Mouse (Mus musculus) adrenal gland, adult 2 months (tissue): ENCODE data around the gene Tnn. TPM values are rescaled to one million over a fixed set of nuclear protein-coding genes. Genes with fewer than 3 reads are reported as not detected.

Source experiments
- DNase-seq: peaks from one replicate; pipeline ENCODE4 v3.0.0; 2021
- polyA plus RNA-seq: library from polyadenylated mRNA; depleted of rRNA; stranded (reverse); fragments of >200 nt; gene quantifications from 2 replicates; pipeline ENCODE4 v1.2.3, GENCODE M21; 2012
- total RNA-seq, 2 experiments: library from RNA; stranded (reverse); gene quantifications; 2 replicates each; pipeline ENCODE4 v1.2.3; 2021

Gene Tnn
- total and polyA plus RNA-seq, 3 experiments: 0.17 to 0.20 TPM; not detected in 1

DNA sequence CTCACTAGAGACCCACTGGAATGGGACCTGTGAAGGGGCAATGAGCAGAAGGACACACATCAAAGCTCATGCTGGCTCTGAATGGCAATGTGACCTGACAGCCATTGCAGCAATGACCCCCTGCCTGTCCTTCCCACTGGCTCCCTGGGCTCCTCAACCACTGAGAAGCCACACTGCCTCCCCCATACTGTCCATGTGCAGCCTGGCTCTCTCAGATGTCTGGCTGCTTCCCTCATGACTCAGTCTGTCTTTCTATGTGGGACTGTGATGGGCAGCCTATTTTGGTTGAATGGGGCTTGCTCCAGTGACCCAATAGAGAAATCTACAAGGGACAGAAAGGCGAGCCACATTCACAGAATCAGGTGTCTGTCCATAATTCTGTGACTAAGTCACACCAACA, 70.7 kb downstream of the Tnn start:
- DNase-seq: no peak

GRCm38 (mm10) chr1:160080800-160081436, 72.5 kb downstream of the Tnn start:
- peak; percentile 71 for DNase-seq

DNA sequence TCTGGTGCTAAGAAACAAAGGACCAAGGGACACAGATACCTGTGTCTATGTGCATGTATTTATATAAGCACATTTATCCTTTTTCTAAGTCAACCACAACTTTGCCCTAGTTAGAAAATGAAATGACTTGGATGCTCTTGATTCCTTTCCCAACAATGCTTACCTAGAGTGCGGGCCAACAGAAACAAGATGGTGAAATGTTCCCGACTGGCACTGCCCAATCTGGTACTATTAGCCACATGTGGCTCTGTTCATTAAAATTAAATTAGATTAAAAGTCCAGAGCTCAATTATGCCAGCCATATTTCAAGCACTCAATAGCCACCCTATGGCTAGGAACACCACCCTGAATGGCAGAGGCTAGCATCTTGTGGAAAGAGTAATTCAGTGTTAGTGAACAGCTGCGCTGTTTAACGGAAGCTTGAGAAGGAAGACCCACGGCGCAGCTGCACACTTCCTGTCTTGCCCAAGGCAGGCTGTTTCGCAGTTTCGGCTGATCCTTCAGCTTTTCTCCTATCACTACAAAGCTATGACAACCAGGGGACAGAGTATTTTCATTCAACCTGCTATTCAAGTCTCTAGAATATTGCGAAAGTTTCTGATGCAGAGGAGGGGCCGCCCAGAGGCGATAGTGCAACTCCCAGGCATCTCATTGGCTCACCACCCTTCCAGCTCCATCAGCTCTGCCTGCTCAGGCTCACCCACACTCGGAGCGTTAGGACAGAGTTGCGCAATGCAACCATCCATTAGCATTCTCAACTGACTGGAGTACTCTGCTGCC, 74.3 kb downstream of the Tnn start:
- DNase-seq: peak; percentile 58

- DNase-seq: no peak
Observed at GRCm38 (mm10) chr1:160064547-160065144, 88.7 kb downstream of the Tnn start.

GRCm38 (mm10) chr1:160061725-160062366, 91.5 kb downstream of the Tnn start:
- DNase-seq: no peak

- DNase-seq: no peak
Observed at GRCm38 (mm10) chr1:160061321-160061720, 92.1 kb downstream of the Tnn start.

DNA sequence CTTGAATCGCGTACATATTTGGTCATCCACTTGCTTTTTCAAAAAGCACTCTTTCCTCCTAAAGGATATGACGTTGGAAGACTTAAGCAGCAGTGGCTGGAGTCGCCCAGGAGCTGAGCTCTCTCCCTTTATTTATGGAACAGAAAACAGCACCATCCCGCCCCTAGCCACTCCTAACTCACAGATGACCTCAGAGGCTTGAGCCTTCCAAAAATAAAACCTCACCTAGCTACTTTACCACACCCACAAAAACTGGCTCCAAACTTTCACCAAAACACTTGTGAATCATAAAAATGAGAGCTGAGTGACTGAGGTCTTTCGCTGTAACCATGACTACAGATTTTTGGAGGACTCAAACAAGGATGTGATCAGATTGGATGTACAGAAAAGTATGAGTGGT, 92.8 kb downstream of the Tnn start:
- no peak for DNase-seq

- no peak for DNase-seq
Observed at GRCm38 (mm10) chr1:160059908-160060307, 93.5 kb downstream of the Tnn start.

GRCm38 (mm10) chr1:160057657-160058056, 95.7 kb downstream of the Tnn start:
- no peak for DNase-seq

GRCm38 (mm10) chr1:160054366-160055078, 98.9 kb downstream of the Tnn start:
- no peak for DNase-seq

DNA sequence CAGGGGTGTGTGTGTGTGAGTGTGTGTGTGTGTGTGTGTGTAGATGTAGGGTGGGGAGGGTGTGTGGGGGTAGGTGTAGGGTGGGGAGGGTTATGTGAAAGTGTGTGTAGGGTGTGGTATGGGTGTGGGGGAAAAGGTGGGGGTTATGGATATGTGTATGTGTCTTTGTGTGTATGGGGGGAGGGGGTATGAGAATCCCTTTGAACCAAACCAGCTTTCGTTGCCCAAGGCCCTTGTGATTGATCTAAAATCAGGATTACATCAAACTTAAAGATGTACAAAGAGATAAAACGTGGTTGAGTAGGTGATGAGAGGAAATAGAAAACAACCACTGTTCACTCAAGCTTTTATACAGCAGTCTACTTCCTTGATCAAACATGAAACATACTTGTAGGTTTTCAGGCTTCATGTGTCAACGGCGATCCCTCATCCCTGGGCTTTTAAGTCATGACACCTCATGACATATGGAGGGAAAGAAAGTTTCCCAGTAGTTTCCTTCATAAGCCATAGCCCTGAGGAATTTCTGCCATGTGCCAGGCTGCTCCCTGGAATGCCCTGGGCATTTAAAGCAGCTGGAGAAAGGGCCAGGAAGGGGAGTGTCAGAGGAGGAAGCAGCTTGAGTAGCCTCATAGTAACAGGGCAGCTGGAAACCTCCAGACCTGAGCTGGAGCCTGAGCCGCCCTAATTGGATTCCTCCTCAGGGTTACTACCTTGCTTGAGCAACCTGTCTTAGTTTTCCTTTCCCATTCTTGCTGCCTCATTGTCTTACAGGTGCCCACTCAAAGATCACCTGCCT, 99.7 kb downstream of the Tnn start:
- no peak for DNase-seq

DNA sequence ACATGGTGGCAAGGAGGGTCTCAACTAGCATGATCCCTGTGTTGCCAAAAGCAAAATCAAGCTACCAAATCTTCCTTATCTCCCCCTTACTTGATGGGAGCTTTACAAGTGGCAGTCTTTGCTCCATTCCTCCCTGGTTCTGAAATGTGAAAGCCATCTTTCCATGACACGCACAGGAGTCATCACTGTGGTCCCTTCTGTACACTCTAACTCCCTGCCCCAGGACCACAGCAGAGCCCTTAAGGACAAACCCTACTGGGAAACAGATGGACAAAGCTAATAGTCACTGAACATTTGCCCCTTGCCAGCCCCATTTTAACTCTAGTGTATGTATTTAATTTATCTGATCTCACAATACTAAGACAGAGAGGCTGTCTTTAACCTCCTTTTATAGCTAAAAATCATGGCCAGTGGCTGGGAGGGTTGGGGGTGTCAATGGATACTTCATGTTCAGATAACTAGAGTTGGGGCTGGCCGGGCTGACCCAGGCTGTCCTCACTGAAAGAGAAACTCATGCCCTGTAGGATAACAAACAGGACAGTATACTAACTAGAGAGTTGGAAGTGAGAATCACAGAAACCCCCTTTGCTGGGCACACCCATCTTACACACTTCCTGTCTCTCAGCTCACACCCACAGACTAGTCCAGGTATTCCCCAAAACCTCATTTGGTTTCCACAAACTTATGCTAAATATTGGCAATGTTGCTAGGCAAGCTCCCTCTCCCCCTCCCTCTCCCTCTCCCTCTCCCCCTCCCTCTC, 100.6 kb downstream of the Tnn start:
- DNase-seq: no peak

DNA sequence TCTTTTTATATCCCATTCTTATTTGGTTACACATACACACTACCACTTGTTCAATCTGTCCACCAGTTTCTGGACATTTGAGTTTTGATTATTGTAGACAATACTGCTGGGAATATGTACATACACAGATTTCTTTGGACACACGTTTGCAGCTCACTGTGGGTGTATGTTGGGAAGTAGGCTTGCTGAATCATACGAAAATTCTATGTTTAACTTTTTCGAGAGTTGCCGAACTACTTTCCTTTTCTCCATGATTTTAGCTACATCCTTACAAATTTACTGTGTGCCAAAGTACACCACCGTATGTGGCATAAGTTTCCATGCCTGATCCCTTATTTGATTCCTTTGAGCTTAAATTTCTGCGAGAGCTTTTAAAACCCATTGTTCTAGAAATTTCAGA, 102.5 kb downstream of the Tnn start:
- DNase-seq: no peak

GRCm38 (mm10) chr1:160049131-160049880, 104.1 kb downstream of the Tnn start:
- DNase-seq: no peak

DNA sequence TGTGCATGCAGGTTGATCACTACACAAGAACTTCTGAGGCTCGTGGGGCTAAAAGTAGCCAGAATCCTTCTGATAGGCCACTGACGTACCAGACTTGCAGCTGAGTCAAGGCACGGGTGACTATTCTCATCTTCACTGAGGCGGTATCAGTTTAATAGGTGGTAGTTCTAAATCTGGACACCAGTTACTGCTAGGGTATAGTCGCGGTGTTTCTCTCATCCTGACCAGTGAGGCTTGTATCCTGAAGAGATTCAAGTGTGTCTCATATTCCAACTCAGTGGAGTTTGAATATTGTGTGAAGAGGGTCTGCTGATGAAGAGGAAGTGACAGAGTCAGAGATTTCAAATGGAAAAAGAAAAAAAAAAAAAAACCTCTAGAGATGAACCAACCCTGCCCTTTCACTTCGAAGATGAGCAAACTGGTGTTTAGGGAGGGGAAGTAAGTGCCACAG, 105.9 kb downstream of the Tnn start:
- no peak for DNase-seq

DNA sequence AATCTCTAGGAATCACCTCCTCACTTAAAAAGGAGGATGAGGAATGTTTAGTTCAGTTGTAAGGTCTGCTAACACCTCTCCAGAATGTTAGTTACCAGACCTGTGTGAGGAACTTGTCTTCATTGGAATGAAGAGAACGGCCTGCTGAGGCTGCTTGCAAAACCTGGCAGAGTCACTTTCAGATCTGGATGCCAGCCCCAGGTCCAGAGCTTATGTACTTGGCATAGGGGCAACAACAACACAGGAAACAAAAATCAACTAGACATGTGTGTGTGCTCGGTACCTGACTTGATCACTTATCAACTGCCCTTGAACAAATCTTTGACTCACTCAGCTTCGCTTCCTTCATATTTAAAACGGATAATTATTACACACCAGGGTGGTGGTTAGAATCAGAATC, 106.6 kb downstream of the Tnn start:
- DNase-seq: peak; percentile 15

DNA sequence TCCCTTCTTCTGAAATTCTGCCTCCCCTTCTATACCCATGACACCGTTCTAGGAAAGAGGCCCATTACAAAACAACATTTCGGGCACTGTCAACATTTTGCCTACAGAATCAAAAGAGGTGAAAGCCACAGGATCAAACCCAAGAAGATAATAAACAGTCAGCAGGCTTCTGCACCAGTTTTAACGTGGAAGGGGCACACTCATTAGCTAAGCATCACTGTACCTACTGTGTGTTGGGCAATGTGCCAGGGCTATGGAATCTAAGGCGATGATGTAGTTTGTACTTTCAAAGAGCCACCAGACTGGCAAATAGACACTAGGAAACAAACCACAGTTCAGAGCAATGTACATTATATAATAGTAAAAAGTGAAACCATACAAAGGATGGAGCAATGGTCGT, 107.4 kb downstream of the Tnn start:
- no peak for DNase-seq

DNA sequence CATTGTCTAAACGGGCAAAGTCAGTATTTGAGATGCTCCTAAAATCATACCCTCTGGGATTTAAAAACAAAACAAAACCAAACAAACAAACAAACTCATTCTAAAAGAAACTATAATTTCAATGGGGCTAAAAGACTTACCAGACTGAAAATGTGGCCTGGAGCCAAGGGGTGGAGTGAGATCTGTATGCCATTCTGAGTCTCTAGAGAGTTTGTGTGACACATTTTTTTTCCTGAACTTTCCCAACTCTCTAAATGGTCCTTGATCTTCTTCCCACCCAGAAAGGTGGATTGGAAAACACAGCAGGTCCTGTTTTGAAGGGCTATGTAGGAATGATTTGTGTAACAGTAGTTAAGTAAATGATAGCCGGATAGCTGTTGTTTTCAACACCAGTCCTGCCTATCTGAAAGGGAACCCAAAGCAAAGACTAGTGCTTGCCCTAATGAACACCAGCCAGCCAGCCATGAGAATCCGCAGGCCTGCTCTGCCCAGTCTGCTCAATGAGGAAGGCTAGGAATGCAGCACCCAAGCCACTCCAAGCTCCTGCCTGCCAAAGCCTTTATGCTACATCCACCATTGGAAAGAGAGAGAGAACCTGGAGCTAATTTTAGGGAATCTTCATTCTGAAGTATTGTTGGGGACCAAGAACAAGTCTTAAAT, 108.2 kb downstream of the Tnn start:
- peak; percentile 28 for DNase-seq
